In genomic region chr19:47507128-47508121, GRCm38 (mm10) we compare ENCODE assay signal across 8 mouse cellular contexts. TPM values are rescaled to one million over a fixed set of nuclear protein-coding genes. Genes with fewer than 3 reads are reported as not detected.
DNase-seq lines count a peak whose midpoint lies in the region; ATAC-seq lines count a peak whose summit lies in the region.

No protein-coding gene starts in this region.

- H3K4me2 ChIP-seq in heart, embryonic 11.5 days, result no peak overlapping the region
- H3K4me2 ChIP-seq in forebrain, embryonic 11.5 days (ENCODE audit: low read depth, low read length, severe bottlenecking), result no peak overlapping the region
- H3K4me2 ChIP-seq in hindbrain, embryonic 16.5 days (ENCODE audit: low read length), result no peak overlapping the region; the same call in 1 of the 2 replicates

- no peak for ATAC-seq in heart, embryonic 11.5 days (replicated peaks; ENCODE audit: insufficient number of reproducible peaks, low FRiP score, low TSS enrichment)
- ATAC-seq in forebrain, embryonic 11.5 days (replicated peaks; ENCODE audit: low FRiP score), result no peak
- 0 out of 2 replicates have a peak, but pooled peaks have one; percentile 12 for ATAC-seq in hindbrain, embryonic 16.5 days
- ATAC-seq in megakaryocyte, adult 5-6 weeks (ENCODE audit: poor library complexity, severe bottlenecking), result peak; percentile 36

- intact Hi-C loops in left cerebral cortex, postnatal 10 days (cut with DNase I), result loop anchor here (2.0 to 10.0 kb wide), 3 partner anchors 117 to 313 kb away; partner anchors contain the start of gene Sfr1

- no peak overlapping the region for H3K9ac ChIP-seq in heart, embryonic 11.5 days (ENCODE audit: low read depth, low read length)
- H3K9ac ChIP-seq in forebrain, embryonic 11.5 days (ENCODE audit: low read length), result no peak overlapping the region
- peak overlapping the region; percentile 32 for H3K9ac ChIP-seq in hindbrain, embryonic 16.5 days (ENCODE audit: low read depth, low read length)

- DNase-seq in heart, adult 18-20 months, result peak; percentile 62 to 87
- peak; percentile 73 for DNase-seq in forebrain, embryonic 11.5 days (ENCODE audit: low spot score)
- DNase-seq in left cerebral cortex, postnatal 10 days (ENCODE audit: extremely low spot score in 1 of 2, low spot score in 2 of 2), result peak; percentile 59 to 60
- peak; percentile 58 for DNase-seq in spleen, adult 12 weeks (ENCODE audit: low spot score)

- no peaks in the 10 kb centered on the region for H3K9me3 ChIP-seq in heart, embryonic 11.5 days (replicated peaks; ENCODE audit: control insufficient read depth, low read length)
- no peaks in the 10 kb centered on the region for H3K9me3 ChIP-seq in forebrain, embryonic 11.5 days (ENCODE audit: control insufficient read depth, low read length)
- no peaks in the 10 kb centered on the region for H3K9me3 ChIP-seq in hindbrain, embryonic 16.5 days (ENCODE audit: control insufficient read depth, low read length)

- no peak overlapping the region for H3K4me3 ChIP-seq in heart, embryonic 11.5 days (ENCODE audit: low read depth, low read length)
- H3K4me3 ChIP-seq in brown adipose tissue, adult 24 weeks (ENCODE audit: insufficient read depth, low read depth, low read length), result peak overlapping the region; percentile 1; the same call in 1 of the 2 replicates
- H3K4me3 ChIP-seq in forebrain, embryonic 11.5 days (ENCODE audit: low read depth, low read length), result no peak overlapping the region
- H3K4me3 ChIP-seq in hindbrain, embryonic 16.5 days (ENCODE audit: low read length), result no peak overlapping the region

- H3K4me1 ChIP-seq in heart, embryonic 11.5 days (ENCODE audit: control insufficient read depth, insufficient read depth, low read length), result peaks cover 29% of the 10 kb centered on the region
- H3K4me1 ChIP-seq in brown adipose tissue, adult 24 weeks (ENCODE audit: control insufficient read depth, insufficient read depth, insufficient read length, low read length), result peaks cover 22% of the 10 kb centered on the region
- H3K4me1 ChIP-seq in forebrain, embryonic 11.5 days (replicated peaks; ENCODE audit: control insufficient read depth, insufficient read depth, low read length), result peaks cover 8% of the 10 kb centered on the region; the same call in 1 of the 2 replicates
- peaks cover 12% of the 10 kb centered on the region for H3K4me1 ChIP-seq in hindbrain, embryonic 16.5 days (ENCODE audit: control insufficient read depth, insufficient read depth, low read depth, low read length)

- no peak overlapping the region for H3K27ac ChIP-seq in heart, embryonic 11.5 days (ENCODE audit: low read depth, low read length)
- no peak overlapping the region for H3K27ac ChIP-seq in brown adipose tissue, adult 24 weeks (replicated peaks; ENCODE audit: low read depth, low read length)
- no peak overlapping the region for H3K27ac ChIP-seq in forebrain, embryonic 11.5 days (ENCODE audit: low read depth, low read length)
- peak overlapping the region; percentile 19; the same call in 1 of the 2 replicates for H3K27ac ChIP-seq in hindbrain, embryonic 16.5 days (ENCODE audit: low read depth, low read length)

- no peaks in the 10 kb centered on the region; the same call in 1 of the 2 replicates for H3K36me3 ChIP-seq in heart, embryonic 11.5 days (ENCODE audit: control insufficient read depth, insufficient read depth, low read length)
- no peaks in the 10 kb centered on the region; the same call in 1 of the 2 replicates for H3K36me3 ChIP-seq in forebrain, embryonic 11.5 days (ENCODE audit: control insufficient read depth, insufficient read depth, low read length)
- no peaks in the 10 kb centered on the region for H3K36me3 ChIP-seq in hindbrain, embryonic 16.5 days (ENCODE audit: control insufficient read depth, insufficient read depth, low read length)

- no peaks in the 10 kb centered on the region for H3K27me3 ChIP-seq in heart, embryonic 11.5 days (ENCODE audit: control insufficient read depth, insufficient read depth, low read length)
- no peaks in the 10 kb centered on the region for H3K27me3 ChIP-seq in forebrain, embryonic 11.5 days (ENCODE audit: control insufficient read depth, insufficient read depth, low read length)
- no peaks in the 10 kb centered on the region for H3K27me3 ChIP-seq in hindbrain, embryonic 16.5 days (replicated peaks; ENCODE audit: control insufficient read depth, insufficient read depth, low read length)

- WGBS in heart, embryonic 11.5 days (ENCODE audit: insufficient replicate concordance), result 57% methylated on average over 27 of the region's 27 CpGs
- 64% methylated on average over 27 of the region's 27 CpGs for WGBS in forebrain, embryonic 11.5 days
- 52% methylated on average over 27 of the region's 27 CpGs for WGBS in hindbrain, embryonic 16.5 days

RNA-seq across cellular contexts. Expression of gene Stn1, which starts 29.9 kb away (rescaled TPM):
- total RNA-seq in heart, adult 18-20 months (2021), result 10 to 100 TPM; 17.2 to 17.3 TPM
- polyA plus RNA-seq in heart, embryonic 11.5 days (2014; fragmentation: Nextera tagmentation; extraction: Ambion mirVana), result 40.0 and 41.6 TPM in 2 replicates
- polyA plus RNA-seq in brown adipose tissue, adult 24 weeks (2012; ENCODE audit: insufficient read depth, insufficient read length, missing spikeins), result 4.2 and 13.2 TPM in 2 replicates
- 54.0 and 54.9 TPM in 2 replicates for polyA plus RNA-seq in forebrain, embryonic 11.5 days (2014; fragmentation: Nextera tagmentation; extraction: Ambion mirVana)
- 28.2 and 32.1 TPM in 2 replicates for polyA plus RNA-seq in hindbrain, embryonic 16.5 days (2015; fragmentation: Nextera tagmentation; extraction: Ambion mirVana)
- 10 to 100 TPM; 33.9 to 39.4 TPM for total RNA-seq in left cerebral cortex, postnatal 10 days (2021)
- total RNA-seq in megakaryocyte, adult 5-6 weeks (2015), result 44.2 and 46.2 TPM in 2 replicates
- 39.2 and 44.9 TPM in 2 replicates for total RNA-seq in megakaryocyte, adult 5-6 weeks (2017)

RNA-seq across cellular contexts. Expression of gene Sh3pxd2a, which starts 43.2 kb away (rescaled TPM):
- 10 to 100 TPM; 45.5 to 48.7 TPM for total RNA-seq in heart, adult 18-20 months (2021)
- 6.9 and 10.1 TPM in 2 replicates for polyA plus RNA-seq in heart, embryonic 11.5 days (2014; fragmentation: Nextera tagmentation; extraction: Ambion mirVana)
- polyA plus RNA-seq in brown adipose tissue, adult 24 weeks (2012; ENCODE audit: insufficient read depth, insufficient read length, missing spikeins), result 86.1 and 119 TPM in 2 replicates
- polyA plus RNA-seq in forebrain, embryonic 11.5 days (2014; fragmentation: Nextera tagmentation; extraction: Ambion mirVana), result 5.2 and 5.4 TPM in 2 replicates
- polyA plus RNA-seq in hindbrain, embryonic 16.5 days (2015; fragmentation: Nextera tagmentation; extraction: Ambion mirVana), result 1.8 and 2.2 TPM in 2 replicates
- 10 to 100 TPM; 22.8 to 23.4 TPM for total RNA-seq in left cerebral cortex, postnatal 10 days (2021)
- 1.4 and 1.8 TPM in 2 replicates for total RNA-seq in megakaryocyte, adult 5-6 weeks (2015)
- 1.1 and 1.3 TPM in 2 replicates for total RNA-seq in megakaryocyte, adult 5-6 weeks (2017)

Comparison
In these comparisons a context has a peak if more than half of its experiments do, and no peak if none do; other contexts are left out.
1. ATAC-seq: peak in hindbrain, embryonic 16.5 days (single experiment) and megakaryocyte, adult 5-6 weeks (single experiment); none in heart, embryonic 11.5 days (single experiment) and forebrain, embryonic 11.5 days (single experiment).
2. Peak in every context shown above with its lines, with median percentiles within 50 percentile points of each other: DNase-seq.